Mouse (Mus musculus): Measurements from ENCODE around the gene Apoa5.
A peak's percentile ranks its signal among the peaks of the same experiment; 100 is the strongest.

- TF ChIP-seq POLR2A (IDR thresholded peaks at IDR 0.05; ENCODE audit: low read depth, low read length) (no peak), CTCF (conservative IDR thresholded peaks at IDR 0.05; ENCODE audit: insufficient read depth, insufficient read length, low read depth, low read length) (peak; percentile 99; the same call in 1 of the 2 replicates)
Observed at GRCm38 (mm10) chr9:46314507-46314906, 46.1 kb downstream of the Apoa5 start.
